Mouse (Mus musculus) lung, postnatal 0 days (tissue): Measurements from ENCODE around the gene Cldn11. TPM values are rescaled to one million over a fixed set of nuclear protein-coding genes. Genes with fewer than 3 reads are reported as not detected.

Experiments
- ATAC-seq: fragments of 200-750 bp; cut with Nextera tagmentation; 2 replicates; pipeline ENCODE4 v1.8.0; 2017; ENCODE audit warnings: moderate library complexity
- DNase-seq: peaks from one replicate; pipeline ENCODE4 v3.0.0-alpha.2; 2016; ENCODE audit warnings: low spot score
- H3K27ac ChIP-seq: fragments of 300-500 bp; sonication (generic); 2 replicates; pipeline ENCODE4 v1.5.1; 2014; ENCODE audit warnings: antibody characterized with exemption, mild to moderate bottlenecking, low read length, mixed read lengths
- H3K27me3 ChIP-seq: fragments of 300-500 bp; sonication (generic); replicated peaks from 2 replicates; pipeline ENCODE4 v1.6.1; 2014; ENCODE audit warnings: low read length, mixed read lengths; ENCODE audit not compliant: insufficient read depth
- H3K36me3 ChIP-seq: fragments of 300-500 bp; sonication (generic); 2 replicates; pipeline ENCODE4 v1.6.1; 2014; ENCODE audit warnings: low read length, mixed read lengths; ENCODE audit not compliant: insufficient read depth
- H3K4me1 ChIP-seq: fragments of 300-500 bp; sonication (generic); 2 replicates; pipeline ENCODE4 v1.6.1; 2014; ENCODE audit warnings: antibody characterized with exemption, low read depth, low read length, mixed read lengths; ENCODE audit not compliant: insufficient read depth
- H3K4me2 ChIP-seq: fragments of 300-500 bp; sonication (generic); replicated peaks from 2 replicates; pipeline ENCODE4 v1.6.1; 2014; ENCODE audit warnings: low read depth, mild to moderate bottlenecking, low read length, moderate library complexity, mixed read lengths
- H3K4me3 ChIP-seq: fragments of 300-500 bp; sonication (generic); 2 replicates; pipeline ENCODE4 v1.5.1; 2014; ENCODE audit warnings: low read depth, low read length
- H3K9ac ChIP-seq: fragments of 300-500 bp; sonication (generic); replicated peaks from 2 replicates; pipeline ENCODE4 v1.6.1; 2014; ENCODE audit warnings: low read depth, mild to moderate bottlenecking
- H3K9me3 ChIP-seq: fragments of 300-500 bp; sonication (generic); 2 replicates; pipeline ENCODE4 v1.6.1; 2016; ENCODE audit warnings: low read length, mixed read lengths
- CTCF ChIP-seq: IDR thresholded peaks from 2 replicates; pipeline ENCODE4 v1.5.1; 2016; ENCODE audit warnings: antibody characterized with exemption, mild to moderate bottlenecking
- EP300 ChIP-seq: IDR thresholded peaks from 2 replicates; pipeline ENCODE4 v1.6.1; 2016; ENCODE audit warnings: antibody characterized with exemption, mild to moderate bottlenecking, control low read depth
- WGBS: fragments of 180-500 bp; shearing (Covaris S2); extraction: QIAGEN DNeasy Blood & Tissue Kit; methylation state at CpG from one replicate; pipeline ENCODE4 v1.1.7; 2014; 5-methylcytosine and 5-hydroxymethylcytosine counted together
- polyA plus RNA-seq: library from polyadenylated mRNA; unstranded; fragments of >200 nt; fragmentation: Nextera tagmentation; extraction: Ambion mirVana; gene quantifications from 2 replicates; pipeline ENCODE4 v1.2.1, GENCODE M21; 2015

The Cldn11 gene
- polyA plus RNA-seq, 1 experiment from 2014 or later: 1.3 TPM

GRCm38 (mm10) chr3:31165803-31166202, 16.1 kb downstream of the Cldn11 start:
- ATAC-seq: no peak
- no peaks in the 10 kb centered on the region for H3K4me1 ChIP-seq
- no peaks in the 10 kb centered on the region for H3K27me3 ChIP-seq
- no peak overlapping the region for H3K4me2 ChIP-seq
- WGBS: 57% methylated on average over 3 of the region's 3 CpGs
- no peaks in the 10 kb centered on the region for H3K36me3 ChIP-seq
- TF ChIP-seq EP300: no peak
- TF ChIP-seq CTCF: no peak
- H3K9ac ChIP-seq: no peak overlapping the region
- DNase-seq: no peak
- no peak overlapping the region for H3K4me3 ChIP-seq
- no peaks in the 10 kb centered on the region for H3K9me3 ChIP-seq
- no peak overlapping the region for H3K27ac ChIP-seq

GRCm38 (mm10) chr3:31166365-31166871, 16.7 kb downstream of the Cldn11 start:
- Histone ChIP-seq H3K4me1 (no peaks in the 10 kb centered on the region), H3K27me3 (no peaks in the 10 kb centered on the region), H3K36me3 (no peaks in the 10 kb centered on the region), H3K9me3 (no peaks in the 10 kb centered on the region), H3K27ac (no peak overlapping the region), H3K4me3 (no peak overlapping the region), H3K4me2 (no peak overlapping the region), H3K9ac (no peak overlapping the region)
- ATAC-seq (peak; percentile 47), DNase-seq (peak; percentile 37)
- TF ChIP-seq CTCF (no peak), EP300 (no peak)
- 43% methylated on average over 12 of the region's 12 CpGs for WGBS

- ATAC-seq: no peak
- H3K9ac ChIP-seq: no peak overlapping the region
- 85% methylated on average over 7 of the region's 7 CpGs for WGBS
- H3K4me1 ChIP-seq: no peaks in the 10 kb centered on the region
- no peaks in the 10 kb centered on the region for H3K9me3 ChIP-seq
- H3K4me2 ChIP-seq: no peak overlapping the region
- DNase-seq: no peak
- no peaks in the 10 kb centered on the region for H3K27me3 ChIP-seq
- no peak overlapping the region for H3K4me3 ChIP-seq
- TF ChIP-seq EP300: no peak
- no peak overlapping the region for H3K27ac ChIP-seq
- no peaks in the 10 kb centered on the region for H3K36me3 ChIP-seq
These were observed 40.6 kb downstream of the Cldn11 start for GRCm38 (mm10) chr3:31190342-31190741.

GRCm38 (mm10) chr3:31191402-31191801, 41.7 kb downstream of the Cldn11 start:
- no peaks in the 10 kb centered on the region for H3K9me3 ChIP-seq
- no peak overlapping the region for H3K9ac ChIP-seq
- ATAC-seq (no peak), DNase-seq (no peak)
- H3K4me1 ChIP-seq: no peaks in the 10 kb centered on the region
- H3K27ac ChIP-seq: no peak overlapping the region
- no peaks in the 10 kb centered on the region for H3K27me3 ChIP-seq
- no peaks in the 10 kb centered on the region for H3K36me3 ChIP-seq
- no peak overlapping the region for H3K4me3 ChIP-seq
- TF ChIP-seq EP300: no peak
- TF ChIP-seq CTCF: no peak
- H3K4me2 ChIP-seq: no peak overlapping the region
- 33% methylated on average over 10 of the region's 10 CpGs for WGBS

GRCm38 (mm10) chr3:31199162-31199877, 49.6 kb downstream of the Cldn11 start:
- Histone ChIP-seq H3K4me1 (no peaks in the 10 kb centered on the region), H3K9me3 (no peaks in the 10 kb centered on the region), H3K9ac (no peak overlapping the region), H3K4me2 (no peak overlapping the region), H3K36me3 (no peaks in the 10 kb centered on the region), H3K4me3 (no peak overlapping the region), H3K27ac (no peak overlapping the region), H3K27me3 (no peaks in the 10 kb centered on the region)
- 60% methylated on average over 17 of the region's 17 CpGs for WGBS
- no peak for ATAC-seq
- TF ChIP-seq EP300: no peak
- TF ChIP-seq CTCF: no peak
- no peak for DNase-seq

- no peak overlapping the region for H3K4me2 ChIP-seq
- DNase-seq (no peak), ATAC-seq (no peak)
- H3K4me1 ChIP-seq: no peaks in the 10 kb centered on the region
- H3K9me3 ChIP-seq: no peaks in the 10 kb centered on the region
- H3K9ac ChIP-seq: no peak overlapping the region
- TF ChIP-seq CTCF: no peak
- TF ChIP-seq EP300: no peak
- H3K27me3 ChIP-seq: no peaks in the 10 kb centered on the region
- no peaks in the 10 kb centered on the region for H3K36me3 ChIP-seq
- no peak overlapping the region for H3K4me3 ChIP-seq
- no peak overlapping the region for H3K27ac ChIP-seq
- 87% methylated on average over 11 of the region's 11 CpGs for WGBS
These were observed 54.2 kb downstream of the Cldn11 start for GRCm38 (mm10) chr3:31203947-31204346.
